Mouse (Mus musculus) cerebellum, adult 8-10 months (tissue): ENCODE measurements around the gene Sult1a1.

ENCODE experiments used
- DNase-seq: peaks from one replicate; pipeline ENCODE4 v3.0.0; 2022

Sult1a1 gene

GRCm38 (mm10) chr7:126657522-126657921 is 18.7 kb downstream of the Sult1a1 start:
- DNase-seq = no peak

GRCm38 (mm10) chr7:126655695-126656094 is 20.5 kb downstream of the Sult1a1 start:
- DNase-seq = no peak

GRCm38 (mm10) chr7:126653991-126654390 is 22.2 kb downstream of the Sult1a1 start:
- no peak for DNase-seq

GRCm38 (mm10) chr7:126650852-126651251 is 25.4 kb downstream of the Sult1a1 start:
- DNase-seq = no peak

GRCm38 (mm10) chr7:126649231-126650051 is 26.8 kb downstream of the Sult1a1 start, which contains the start of gene Sgf29:
Gene Sgf29, plus strand, starts transcription at chr7:126649309.
- peak; percentile 96 for DNase-seq

GRCm38 (mm10) chr7:126648486-126648885 is 27.7 kb downstream of the Sult1a1 start:
- DNase-seq = no peak

GRCm38 (mm10) chr7:126645708-126646107 is 30.5 kb downstream of the Sult1a1 start:
- DNase-seq = no peak

- DNase-seq = no peak
Observed at GRCm38 (mm10) chr7:126644914-126645313, 31.3 kb downstream of the Sult1a1 start.

- no peak for DNase-seq
Observed at GRCm38 (mm10) chr7:126644345-126644744, 31.9 kb downstream of the Sult1a1 start.

GRCm38 (mm10) chr7:126643244-126643617 is 33.0 kb downstream of the Sult1a1 start:
- DNase-seq = peak; percentile 43

GRCm38 (mm10) chr7:126642545-126643243 is 33.5 kb downstream of the Sult1a1 start:
- DNase-seq = no peak

- no peak for DNase-seq
Observed at GRCm38 (mm10) chr7:126636733-126637520, 39.3 kb downstream of the Sult1a1 start.

GRCm38 (mm10) chr7:126635375-126635774 is 40.9 kb downstream of the Sult1a1 start:
- no peak for DNase-seq

- no peak for DNase-seq
Observed at GRCm38 (mm10) chr7:126632478-126632877, 43.8 kb downstream of the Sult1a1 start.

- no peak for DNase-seq
Observed at GRCm38 (mm10) chr7:126630824-126631518, 45.3 kb downstream of the Sult1a1 start, which contains the start of gene Nupr1. Gene Nupr1, minus strand, starts transcription at chr7:126630861.

- no peak for DNase-seq
Observed at GRCm38 (mm10) chr7:126629915-126630314, 46.3 kb downstream of the Sult1a1 start.

GRCm38 (mm10) chr7:126628111-126628510 is 48.1 kb downstream of the Sult1a1 start:
- DNase-seq = no peak

GRCm38 (mm10) chr7:126625807-126626600 is 50.2 kb downstream of the Sult1a1 start:
- no peak for DNase-seq

GRCm38 (mm10) chr7:126625369-126625768 is 50.9 kb downstream of the Sult1a1 start:
- DNase-seq = no peak

- DNase-seq = no peak
Observed at GRCm38 (mm10) chr7:126624774-126625173, 51.5 kb downstream of the Sult1a1 start.

GRCm38 (mm10) chr7:126623381-126623780 is 52.9 kb downstream of the Sult1a1 start:
- no peak for DNase-seq
